Mouse (Mus musculus): ENCODE data around the gene Chordc1.

DNA sequence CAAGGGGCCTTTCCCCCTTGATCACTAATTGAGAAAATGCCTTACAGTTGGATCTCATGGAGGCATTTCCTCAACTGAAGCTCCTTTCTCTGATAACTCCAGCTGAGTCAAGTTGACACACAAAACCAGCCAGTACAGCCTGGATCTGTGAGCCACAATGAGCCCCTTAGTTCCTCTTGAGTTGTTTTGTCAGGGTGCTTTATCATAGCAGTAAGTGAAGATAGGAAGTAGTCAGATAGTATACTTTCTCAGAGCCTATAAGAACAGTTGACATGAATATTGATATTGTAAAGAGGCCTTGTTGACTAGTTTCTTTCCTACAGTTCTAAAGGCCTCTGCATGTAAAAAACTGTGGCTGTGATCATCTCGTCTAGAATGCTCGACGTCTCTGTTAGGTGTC lies 28.1 kb downstream of the Chordc1 start:
- TF ChIP-seq TAL1 (IDR thresholded peaks at IDR 0.05; ENCODE audit: low read length) (no peak), GATA1 (IDR thresholded peaks at IDR 0.05; ENCODE audit: low read length) (no peak)

All from erythroblast, embryonic 14.5 days (primary cell).